Mouse (Mus musculus) lung, postnatal 0 days (tissue): ENCODE measurements around the gene Ackr1.

Experiments used
- CTCF ChIP-seq: IDR thresholded peaks from 2 replicates; pipeline ENCODE4 v1.5.1; 2016; ENCODE audit warnings: antibody characterized with exemption, mild to moderate bottlenecking
- EP300 ChIP-seq: IDR thresholded peaks from 2 replicates; pipeline ENCODE4 v1.6.1; 2016; ENCODE audit warnings: antibody characterized with exemption, mild to moderate bottlenecking, control low read depth

- no peak for TF ChIP-seq CTCF
- no peak for TF ChIP-seq EP300
Measured at GRCm38 (mm10) chr1:173348527-173348926, 15.0 kb upstream of the Ackr1 start.
